Mouse (Mus musculus): Measurements from ENCODE around the gene Slk.

DNA sequence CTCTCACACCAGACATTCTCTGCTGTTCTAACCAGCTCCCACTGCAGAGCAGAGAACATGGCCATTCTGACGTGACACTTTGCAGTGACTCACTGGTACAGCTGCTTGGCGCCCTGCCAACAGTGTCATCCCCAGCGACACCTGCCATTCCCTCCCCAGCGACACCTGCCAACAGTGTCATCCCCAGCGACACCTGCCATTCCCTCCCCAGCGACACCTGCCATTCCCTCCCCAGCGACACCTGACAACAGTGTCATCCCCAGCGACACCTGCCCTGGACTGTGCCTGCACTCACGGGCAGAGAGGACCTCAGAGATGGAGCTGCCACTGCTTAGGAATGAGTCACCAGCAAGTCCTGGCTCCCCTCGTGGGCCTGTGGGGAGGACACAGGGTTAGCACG, 75.4 kb downstream of the Slk start:
- TF ChIP-seq CTCF (IDR thresholded peaks at IDR 0.05; ENCODE audit: low read depth, low read length): no peak
- TF ChIP-seq GATA1 (IDR thresholded peaks at IDR 0.05; ENCODE audit: borderline replicate concordance, low read length): no peak
- TF ChIP-seq POLR2AphosphoS5 (IDR thresholded peaks at IDR 0.05; ENCODE audit: insufficient replicate concordance, low read depth, low read length): no peak
- TF ChIP-seq TAL1 (conservative IDR thresholded peaks at IDR 0.05; ENCODE audit: low read depth, low read length): no peak
- no peak for TF ChIP-seq GATA2 (IDR thresholded peaks at IDR 0.05; ENCODE audit: borderline replicate concordance, low read depth, low read length)

Data from G1E (cell line).